Mouse (Mus musculus) brain, embryonic 14.5 days (tissue): ENCODE measurements at regions not wholly inside any gene's neighbourhood (a gene's known extent, or its start where the extent isn't known, plus 50 kb on each side); places are given as distances from the start of the nearest gene placed in this dataset.
A peak's percentile ranks its signal among the peaks of the same experiment; 100 is the strongest.

ENCODE experiments used
- DNase-seq: peaks from one replicate; pipeline ENCODE4 v3.0.0-alpha.2; 2011; ENCODE audit warnings: low read depth
- CTCF ChIP-seq: fragments of 200-500 bp; IDR thresholded peaks from 2 replicates; pipeline ENCODE4 v1.5.1; 2012; ENCODE audit warnings: inconsistent platforms, mild to moderate bottlenecking, moderate library complexity, borderline replicate concordance; ENCODE audit not compliant: insufficient read depth, insufficient read length; ENCODE audit errors: extremely low read depth
- POLR2A ChIP-seq: fragments of 200-500 bp; IDR thresholded peaks from 2 replicates; pipeline ENCODE4 v1.6.1; 2012; ENCODE audit warnings: mild to moderate bottlenecking, inconsistent platforms, borderline replicate concordance; ENCODE audit not compliant: poor library complexity, insufficient read depth, insufficient read length, severe bottlenecking; ENCODE audit errors: extremely low read depth

- TF ChIP-seq CTCF, result no peak
- DNase-seq, result no peak
These were observed 141.6 kb upstream of the Reg3b start for GRCm38 (mm10) chr6:78228883-78229282.

- TF ChIP-seq POLR2A (no peak), CTCF (no peak)
- DNase-seq, result peak; percentile 76
These were observed 126.1 kb upstream of the Reg3b start for GRCm38 (mm10) chr6:78244404-78244803.

- peak; percentile 92 for DNase-seq
- TF ChIP-seq POLR2A, result no peak
- TF ChIP-seq CTCF, result no peak
These were observed 125.4 kb upstream of the Reg3b start for GRCm38 (mm10) chr6:78245010-78245409.

- TF ChIP-seq CTCF, result no peak
- no peak for TF ChIP-seq POLR2A
- peak; percentile 64 for DNase-seq
These were observed 120.4 kb upstream of the Reg3b start for GRCm38 (mm10) chr6:78250053-78250452.

- DNase-seq, result peak; percentile 62
- TF ChIP-seq POLR2A (no peak), CTCF (no peak)
These were observed 119.9 kb upstream of the Reg3b start for GRCm38 (mm10) chr6:78250541-78250940.

GRCm38 (mm10) chr6:78271879-78272546 is 98.4 kb upstream of the Reg3b start:
- peak; percentile 73 for DNase-seq
- no peak for TF ChIP-seq CTCF
- no peak for TF ChIP-seq POLR2A

- no peak for TF ChIP-seq POLR2A
- no peak for TF ChIP-seq CTCF
- DNase-seq, result peak; percentile 93
These were observed 92.3 kb upstream of the Reg3b start for GRCm38 (mm10) chr6:78277993-78278715.

- TF ChIP-seq CTCF (no peak), POLR2A (no peak)
- peak; percentile 17 for DNase-seq
These were observed 89.9 kb upstream of the Reg3b start for GRCm38 (mm10) chr6:78280541-78280940.

- DNase-seq, result peak; percentile 53
- TF ChIP-seq CTCF (no peak), POLR2A (no peak)
These were observed 75.8 kb upstream of the Reg3b start for GRCm38 (mm10) chr6:78294647-78295046.

GRCm38 (mm10) chr6:78303187-78303740 is 67.2 kb upstream of the Reg3b start:
- no peak for TF ChIP-seq CTCF
- no peak for TF ChIP-seq POLR2A
- peak; percentile 41 for DNase-seq
